11 mouse cellular contexts compared by ENCODE assay signal in the genomic region with DNA sequence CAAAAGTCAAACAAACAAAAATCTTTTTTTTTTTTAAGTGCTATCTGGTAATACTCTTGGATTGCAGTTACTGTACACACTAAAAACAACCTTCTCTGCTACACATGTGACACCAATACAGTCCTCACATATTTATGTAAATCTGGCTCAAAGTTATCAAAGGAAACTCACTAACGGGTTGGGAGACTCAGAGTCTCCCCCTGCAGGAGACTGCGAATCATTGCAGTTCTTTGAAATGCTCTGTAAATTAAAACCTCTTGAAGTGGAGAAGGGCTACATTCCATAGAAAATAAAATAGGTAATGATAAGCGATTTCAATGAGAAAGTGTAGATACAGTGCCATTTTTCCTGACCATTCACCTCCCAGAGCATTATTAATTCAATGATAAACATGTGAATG.
DNase-seq lines count a peak whose midpoint lies in the region; ATAC-seq and TF ChIP-seq lines count a peak whose summit lies in the region.
"Had no signal": no experiment of that assay in that cellular context is flagged by ENCODE, and none has a peak within 500 bp of the region (broad histone marks: within the 10 kb centered on the region; RNA-seq: fewer than 3 reads in every experiment).

No protein-coding gene starts in this region.

- no peak overlapping the region for H3K4me3 ChIP-seq in hindbrain, embryonic 11.5 days (ENCODE audit: low read depth, low read length)
- no peak overlapping the region for H3K4me3 ChIP-seq in hindbrain, embryonic 10.5 days
- H3K4me3 ChIP-seq in hindbrain, postnatal 0 days (ENCODE audit: low read length): no peak overlapping the region

- H3K9ac ChIP-seq in hindbrain, embryonic 11.5 days (ENCODE audit: low read depth, low read length): no peak overlapping the region
- H3K9ac ChIP-seq in hindbrain, postnatal 0 days (replicated peaks; ENCODE audit: low read length): no peak overlapping the region

- POLR2A ChIA-PET in Patski (lab: Charles Lee): no interaction called here

- ATAC-seq in hindbrain, embryonic 11.5 days (ENCODE audit: low FRiP score): no peak
- ATAC-seq in Patski: no peak
- no peak; the same call in 1 of the 2 replicates for ATAC-seq in hindbrain, postnatal 0 days

- WGBS in hindbrain, embryonic 11.5 days: 29% methylated on average over 3 of the region's 3 CpGs
- WGBS in hindbrain, embryonic 10.5 days: 19% methylated on average over 3 of the region's 3 CpGs
- 26% methylated on average over 3 of the region's 3 CpGs for WGBS in hindbrain, postnatal 0 days

- H3K4me2 ChIP-seq in hindbrain, embryonic 11.5 days (replicated peaks; ENCODE audit: low read depth, low read length): no peak overlapping the region
- H3K4me2 ChIP-seq in hindbrain, postnatal 0 days (ENCODE audit: low read depth, low read length): no peak overlapping the region

- in situ Hi-C loops in Patski (cut with MboI; ENCODE audit: low pct_unique_long_range_greater_than_20kb): no loop called here

- peak; percentile 74 for TF ChIP-seq CTCF in Patski (IDR thresholded peaks at IDR 0.05)
- peak; percentile 70 for TF ChIP-seq CTCF in hindbrain, postnatal 0 days (IDR thresholded peaks at IDR 0.05; ENCODE audit: low read depth)

- no peaks in the 10 kb centered on the region for H3K36me3 ChIP-seq in hindbrain, embryonic 11.5 days (ENCODE audit: control insufficient read depth, insufficient read depth, low read length)
- H3K36me3 ChIP-seq in hindbrain, embryonic 10.5 days: no peaks in the 10 kb centered on the region
- no peaks in the 10 kb centered on the region for H3K36me3 ChIP-seq in hindbrain, postnatal 0 days (ENCODE audit: insufficient read depth, low read length)

- H3K27me3 ChIP-seq in hindbrain, embryonic 11.5 days (ENCODE audit: control insufficient read depth, insufficient read depth, low read length): no peaks in the 10 kb centered on the region
- H3K27me3 ChIP-seq in hindbrain, embryonic 10.5 days (ENCODE audit: insufficient read depth, poor library complexity, severe bottlenecking): no peaks in the 10 kb centered on the region
- H3K27me3 ChIP-seq in Patski: no peaks in the 10 kb centered on the region
- no peaks in the 10 kb centered on the region for H3K27me3 ChIP-seq in hindbrain, postnatal 0 days (ENCODE audit: insufficient read depth, low read length)

- CTCF ChIA-PET in Patski (lab: Charles Lee): interaction anchor here (1.0 to 1.4 kb wide), 5 partner anchors 17 to 206 kb away, joined by 3 to 5 read pairs (median 3); no protein-coding TSS in a partner anchor

- H3K9me3 ChIP-seq in hindbrain, embryonic 11.5 days (ENCODE audit: control insufficient read depth, low read length): no peaks in the 10 kb centered on the region
- H3K9me3 ChIP-seq in hindbrain, embryonic 10.5 days: no peaks in the 10 kb centered on the region
- H3K9me3 ChIP-seq in hindbrain, postnatal 0 days (ENCODE audit: low read length): no peaks in the 10 kb centered on the region

- DNase-seq in hindbrain, embryonic 11.5 days (ENCODE audit: low spot score): peak; percentile 26
- DNase-seq in hindbrain, embryonic 10.5 days (ENCODE audit: low spot score): no peak
- peak; percentile 27 for DNase-seq in 3T3-L1 (ENCODE audit: low read depth, low spot score)
- no peak for DNase-seq in Patski (ENCODE audit: low read depth, low spot score)
- peak; percentile 49 for DNase-seq in hindbrain, postnatal 0 days (ENCODE audit: low spot score)
- DNase-seq in embryo, embryonic 11 days: no peak
- no peak for DNase-seq in urinary bladder, adult 2 months (ENCODE audit: low spot score)
- DNase-seq in kidney, adult 11 months: no peak
- DNase-seq: cerebellum, adult 8-10 months; heart, postnatal 36 days; layer of hippocampus, postnatal 36 days had no signal

- H3K4me1 ChIP-seq in hindbrain, embryonic 11.5 days (replicated peaks; ENCODE audit: control insufficient read depth, insufficient read depth, low read length): no peaks in the 10 kb centered on the region
- no peaks in the 10 kb centered on the region for H3K4me1 ChIP-seq in hindbrain, embryonic 10.5 days (replicated peaks)
- no peaks in the 10 kb centered on the region; the same call in 1 of the 2 replicates for H3K4me1 ChIP-seq in hindbrain, postnatal 0 days (ENCODE audit: insufficient read depth, low read length)

- no peak overlapping the region for H3K27ac ChIP-seq in hindbrain, embryonic 11.5 days (ENCODE audit: low read depth, low read length)
- no peak overlapping the region for H3K27ac ChIP-seq in hindbrain, embryonic 10.5 days
- H3K27ac ChIP-seq in hindbrain, postnatal 0 days: peak overlapping the region; percentile 22; the same call in 1 of the 2 replicates

Comparison
In these comparisons a context has a peak if more than half of its experiments do, and no peak if none do; other contexts are left out.
1. DNase-seq: peak in hindbrain, embryonic 11.5 days (single experiment), 3T3-L1 (single experiment) and hindbrain, postnatal 0 days (single experiment); none in hindbrain, embryonic 10.5 days (single experiment), Patski (single experiment), embryo, embryonic 11 days (single experiment), urinary bladder, adult 2 months (single experiment) and kidney, adult 11 months (single experiment).